Mouse (Mus musculus) gastrocnemius, adult 8-10 months (tissue): ENCODE data around the gene Etv6. TPM values are rescaled to one million over a fixed set of nuclear protein-coding genes. Genes with fewer than 3 reads are reported as not detected.

Experiments
- DNase-seq, 2 experiments: peaks; one replicate each; pipeline ENCODE4 v3.0.0; 2022; ENCODE audit warnings: low spot score in 2 of 2
- total RNA-seq, 4 experiments: library from RNA; stranded (reverse); gene quantifications; 2 replicates each; pipeline ENCODE4 v1.2.4; 2022

The Etv6 gene
- total RNA-seq, 4 experiments from 2014 or later: 5.1 to 10.3 (median 6.3) TPM

- DNase-seq: no peak
These were observed 39.5 kb downstream of the Etv6 start for GRCm38 (mm10) chr6:134075031-134075430.

DNA sequence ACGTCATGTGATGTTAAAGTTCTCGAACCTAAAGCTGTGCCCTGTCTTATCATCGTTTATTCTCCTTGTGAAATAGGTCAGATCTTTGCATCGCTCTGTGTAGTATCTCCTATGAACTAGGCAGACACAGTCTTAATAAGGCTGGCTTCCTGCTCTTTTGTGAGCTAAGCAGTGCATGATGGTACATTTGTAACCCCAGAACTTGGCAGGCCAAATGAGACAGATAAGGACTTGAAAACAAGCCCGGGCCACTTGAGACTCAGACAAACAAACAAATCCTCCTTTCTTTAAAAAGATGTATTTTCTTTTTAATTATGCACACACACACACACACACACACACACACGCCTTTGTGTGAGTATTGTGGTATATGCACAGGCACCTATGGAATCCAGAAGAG, 42.5 kb downstream of the Etv6 start:
- DNase-seq: no peak

DNA sequence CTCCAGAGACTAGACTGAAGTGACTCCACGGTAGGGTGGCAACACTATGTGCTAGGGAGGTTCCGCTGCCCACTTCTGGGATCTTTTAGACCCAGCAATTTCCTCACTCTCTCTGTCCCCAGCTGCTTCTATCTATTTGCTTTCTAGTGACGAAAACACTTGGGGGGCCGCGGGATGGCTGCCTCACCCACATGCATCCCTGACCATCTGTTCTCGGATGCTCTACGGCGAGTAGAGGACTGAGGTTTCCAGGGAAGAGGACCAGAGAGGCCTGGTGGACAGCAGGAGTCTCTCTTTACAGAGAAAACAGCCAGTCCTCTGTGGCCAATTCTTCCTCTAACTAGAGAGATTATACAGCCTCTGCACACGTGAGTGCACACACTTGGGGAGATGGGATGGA, 43.6 kb downstream of the Etv6 start:
- DNase-seq: no peak

- DNase-seq: no peak
These were observed 44.1 kb downstream of the Etv6 start for GRCm38 (mm10) chr6:134079563-134079962.

DNA sequence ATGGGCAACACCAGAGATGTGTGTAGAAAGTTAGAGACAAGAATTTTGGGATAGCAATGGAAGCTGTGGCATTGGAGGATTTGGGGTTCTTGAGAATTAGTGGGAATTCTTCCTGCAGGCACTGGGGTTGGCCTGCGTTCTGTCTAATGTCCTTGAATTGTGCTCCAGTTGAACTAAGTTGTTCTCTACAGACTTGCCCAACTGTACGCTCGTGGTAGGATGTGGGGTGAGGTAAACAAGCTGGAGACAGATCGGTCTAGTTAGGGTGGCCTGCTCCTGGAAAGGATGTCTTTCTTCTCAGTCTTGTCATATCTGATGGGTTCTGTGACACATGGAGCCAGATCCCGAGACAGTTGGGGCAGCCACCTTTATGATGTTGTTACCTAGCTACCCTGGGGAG, 45.4 kb downstream of the Etv6 start:
- no peak for DNase-seq

DNA sequence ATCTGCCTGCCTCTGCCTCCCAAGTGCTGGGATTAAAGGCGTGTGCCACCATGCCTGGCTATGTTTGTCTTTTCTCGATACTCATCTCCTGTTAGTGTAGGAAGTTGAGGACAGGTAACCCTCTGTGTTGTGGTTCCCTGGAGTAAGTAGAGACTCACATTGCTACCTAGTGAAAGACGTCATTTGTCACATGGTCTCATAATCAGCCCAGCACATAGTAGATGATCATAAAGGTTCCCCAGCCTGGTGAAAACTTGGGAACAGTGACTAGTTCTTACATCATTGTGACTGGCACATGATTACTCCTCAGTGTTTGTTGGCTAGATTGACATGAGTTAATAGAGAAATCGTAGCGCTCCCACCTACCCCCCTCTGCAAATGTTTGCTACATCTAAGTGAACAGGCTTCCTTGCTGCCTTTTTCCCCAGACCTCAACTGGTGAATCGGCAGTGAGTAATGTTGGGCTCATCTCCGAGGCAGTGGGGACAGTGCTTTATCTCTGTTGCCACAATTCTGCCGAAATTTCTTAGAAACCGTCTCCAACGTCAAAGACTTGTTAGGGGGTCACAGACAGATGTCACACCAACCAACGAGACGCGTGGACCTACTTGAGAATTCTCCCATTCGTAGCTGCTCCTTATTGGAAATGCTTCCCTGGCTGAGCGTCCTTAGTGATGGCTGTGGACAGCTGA, 46.9 kb downstream of the Etv6 start:
- no peak for DNase-seq

DNA sequence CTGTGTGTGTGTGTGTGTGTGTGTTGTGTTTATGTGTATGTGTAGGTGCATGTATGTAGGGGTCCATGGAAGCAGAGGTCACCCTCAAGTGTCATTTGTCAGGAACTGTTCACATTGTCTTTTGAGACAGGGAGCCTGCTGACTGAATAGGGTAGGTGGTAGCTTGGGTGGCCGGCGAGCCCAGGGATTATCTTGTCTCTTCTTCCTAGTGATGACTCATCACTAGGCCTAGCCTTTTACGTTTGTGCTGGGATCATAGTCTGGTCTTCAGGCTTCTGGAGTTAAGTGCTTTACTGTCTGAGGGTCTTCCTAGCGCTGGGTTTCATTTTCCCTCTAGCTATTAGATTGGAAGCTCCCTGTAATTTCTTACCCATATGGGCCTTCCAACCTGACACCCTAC, 47.9 kb downstream of the Etv6 start:
- no peak for DNase-seq

DNA sequence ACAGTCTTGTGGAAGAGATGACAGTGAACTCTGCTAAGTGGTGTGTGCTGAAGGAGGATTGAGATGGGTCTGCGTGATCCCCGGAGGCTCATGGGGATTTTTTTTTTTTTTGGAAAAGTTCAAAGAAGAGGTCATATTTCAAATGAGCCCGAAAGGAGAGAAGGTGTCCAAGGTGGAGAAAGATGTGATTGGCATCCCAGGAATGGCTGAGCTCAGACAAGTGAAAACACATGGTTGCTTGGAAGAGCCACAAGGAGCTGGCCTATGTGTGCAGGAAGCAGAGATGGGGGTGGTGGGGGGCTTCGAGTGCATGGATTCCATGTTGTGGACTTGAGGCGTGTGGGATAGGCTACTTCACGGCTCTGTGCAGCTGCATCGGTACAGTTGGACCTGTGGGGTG, 50.9 kb downstream of the Etv6 start:
- DNase-seq: no peak

DNA sequence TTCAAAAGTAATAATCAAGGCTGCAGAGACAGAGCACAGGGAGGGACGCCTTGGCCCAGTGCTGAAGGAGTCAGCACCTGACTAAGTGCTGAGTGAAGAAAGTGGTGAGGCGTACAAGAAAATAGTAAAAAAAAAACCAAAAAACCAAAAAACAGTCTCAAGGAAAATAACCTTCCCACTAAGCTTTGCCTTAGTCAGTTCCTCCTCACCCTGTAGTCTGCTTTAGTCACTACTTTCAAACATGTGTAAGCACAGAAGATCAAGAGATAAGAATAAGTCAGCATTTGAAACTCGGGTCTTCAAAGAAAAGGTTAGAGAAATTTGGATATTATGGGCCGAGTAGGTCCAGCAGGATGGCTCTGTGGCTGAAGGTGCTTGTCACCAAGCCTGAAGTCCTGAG, 52.2 kb downstream of the Etv6 start:
- no peak for DNase-seq

DNA sequence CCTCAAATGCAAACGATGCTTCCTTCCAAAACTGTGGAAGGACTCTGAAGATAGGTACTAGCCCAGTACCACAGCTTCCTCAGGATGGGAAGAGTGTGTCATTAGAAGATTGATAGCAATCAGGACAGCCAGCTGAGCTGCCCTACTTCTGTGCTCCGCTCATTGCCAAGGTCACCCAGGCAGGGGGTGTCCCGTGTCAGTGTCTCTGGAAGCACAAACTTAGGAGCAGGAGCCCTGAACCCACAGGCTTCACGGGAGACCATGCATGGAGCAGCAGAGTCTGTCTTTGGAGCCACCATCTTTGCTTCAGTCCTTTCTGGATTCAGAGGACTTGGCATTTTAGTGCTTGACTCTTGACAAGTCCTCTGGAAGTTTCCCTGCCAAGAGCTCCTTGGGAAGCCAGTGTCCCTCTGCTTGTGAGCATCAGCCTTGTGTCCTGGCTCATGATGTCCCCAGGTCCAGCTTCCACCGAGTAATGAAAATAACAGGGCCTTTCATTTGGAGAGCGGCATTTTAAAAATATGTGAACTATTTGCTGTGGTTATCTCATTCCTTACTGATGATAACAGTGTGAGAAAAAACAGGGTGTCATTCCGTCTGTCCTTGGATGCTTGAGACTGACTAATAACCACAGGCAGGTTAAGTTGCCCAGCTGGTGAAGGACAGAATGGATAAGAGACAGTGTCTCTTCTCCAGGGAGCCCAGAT, 54.3 kb downstream of the Etv6 start:
- no peak for DNase-seq

DNA sequence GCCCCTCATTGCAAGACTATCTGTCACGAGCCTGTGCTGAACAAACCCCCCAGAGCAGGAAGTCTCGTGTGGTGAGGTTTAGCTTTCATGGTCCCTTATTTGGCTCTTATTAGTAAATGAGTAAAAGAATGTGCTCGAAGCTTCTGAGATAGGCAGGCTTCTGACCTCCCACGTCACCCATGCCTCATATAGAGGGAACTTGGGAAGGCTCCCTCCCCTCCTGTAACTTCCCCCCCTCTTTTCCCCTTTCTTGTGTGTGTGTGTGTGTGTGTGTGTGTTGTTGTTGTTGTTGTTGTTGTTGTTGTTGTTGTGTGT, 54.8 kb downstream of the Etv6 start:
- no peak for DNase-seq

- DNase-seq: no peak
These were observed 55.4 kb downstream of the Etv6 start for GRCm38 (mm10) chr6:134090875-134091274.

GRCm38 (mm10) chr6:134091398-134091801, 55.9 kb downstream of the Etv6 start:
- no peak for DNase-seq

DNA sequence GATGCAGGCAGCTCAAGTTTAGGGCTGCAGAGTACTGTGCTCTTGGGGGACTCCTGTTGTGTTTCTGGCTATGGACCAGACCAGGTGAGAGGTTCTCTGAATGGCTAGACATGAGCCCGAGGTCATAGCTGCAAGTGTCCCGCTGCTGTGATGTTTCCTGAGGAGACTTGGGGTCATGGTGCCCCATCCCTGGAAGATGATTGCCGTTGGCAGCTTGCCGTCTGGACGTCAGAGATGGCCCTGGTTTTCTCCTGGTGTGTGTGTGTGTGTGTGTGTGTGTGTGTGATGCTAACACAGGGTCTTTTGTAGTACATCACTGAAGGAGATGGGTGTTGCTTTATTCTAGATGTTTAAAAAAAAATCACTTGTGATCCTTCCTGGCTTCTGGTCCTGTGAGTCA, 58.6 kb downstream of the Etv6 start:
- no peak for DNase-seq

GRCm38 (mm10) chr6:134094620-134095019, 59.1 kb downstream of the Etv6 start:
- no peak for DNase-seq

- no peak for DNase-seq
These were observed 60.1 kb downstream of the Etv6 start for GRCm38 (mm10) chr6:134095582-134095981.

DNA sequence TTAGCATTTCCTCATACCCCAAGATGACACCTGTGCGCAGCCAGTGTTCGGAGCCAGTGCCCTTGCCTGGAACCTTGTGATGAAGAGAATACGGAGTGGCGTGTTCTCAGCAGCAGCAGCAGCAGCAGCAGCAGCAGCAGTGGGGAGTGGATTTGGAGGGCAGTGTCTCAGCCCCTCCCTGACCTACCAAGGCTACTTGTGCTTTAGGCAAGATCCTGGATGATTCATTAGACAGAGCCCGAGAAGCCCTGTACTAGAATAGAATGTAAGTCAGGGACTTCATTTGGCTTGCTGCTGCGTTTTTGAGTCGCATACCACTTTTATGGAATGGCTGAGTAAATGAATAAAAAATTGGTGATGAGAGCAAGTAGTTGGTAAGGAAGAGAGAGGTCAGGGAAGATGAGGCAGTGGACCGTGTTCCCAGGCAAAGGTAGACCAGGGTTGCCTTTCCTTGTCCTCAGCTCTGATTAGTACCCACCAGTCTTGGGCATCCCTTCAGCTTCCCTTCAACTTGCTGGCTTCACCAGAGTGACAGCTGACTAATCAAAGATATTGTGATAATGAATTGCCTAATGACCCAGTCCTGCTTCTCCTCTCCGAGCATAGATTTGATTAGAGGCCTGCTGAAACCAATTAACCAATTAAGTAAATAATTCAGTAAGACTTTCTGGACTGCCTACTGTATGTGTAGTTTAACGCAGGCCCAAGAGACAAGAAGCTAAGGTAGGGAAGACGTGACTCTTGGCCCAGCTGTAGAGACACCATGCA, 64.7 kb downstream of the Etv6 start:
- DNase-seq: no peak

DNA sequence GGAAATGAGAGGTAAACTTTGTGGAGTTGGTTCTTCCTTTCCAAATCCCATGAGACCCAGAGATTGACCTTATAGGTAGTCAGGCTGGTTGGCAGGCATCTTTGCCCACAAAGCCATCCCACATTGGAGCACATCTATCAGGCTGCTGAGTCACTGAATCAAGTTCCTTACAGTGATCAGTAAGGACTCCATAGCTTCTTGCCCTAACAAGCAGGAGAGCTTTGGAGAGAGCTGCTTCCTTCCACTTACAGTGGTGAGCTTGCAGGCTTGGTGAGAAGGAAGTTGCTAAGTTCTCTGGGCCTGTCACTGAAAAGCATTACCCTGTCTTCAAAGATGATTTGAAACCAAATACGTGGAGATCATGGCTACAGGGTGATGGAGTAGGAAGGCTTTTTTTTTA, 66.9 kb downstream of the Etv6 start:
- no peak for DNase-seq

DNA sequence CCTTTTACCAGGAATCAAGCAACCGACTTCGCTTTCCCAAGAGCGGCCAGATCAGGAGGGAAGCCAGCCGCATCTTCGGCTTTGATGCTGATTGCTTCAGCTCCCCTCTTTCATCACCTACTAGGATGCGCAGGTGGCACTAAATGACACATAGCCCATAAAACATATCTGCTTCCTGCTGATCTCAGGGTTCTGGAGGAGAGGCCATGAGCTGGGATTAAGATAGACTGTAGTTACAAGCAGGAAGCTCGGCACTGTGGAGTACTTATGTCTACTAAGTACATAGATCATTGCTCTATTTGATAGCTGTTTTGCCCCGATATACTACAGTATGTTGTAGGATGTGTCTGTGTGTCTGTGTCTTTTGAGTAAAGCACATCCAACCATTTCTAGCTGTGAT, 68.0 kb downstream of the Etv6 start:
- no peak for DNase-seq

- DNase-seq: no peak
These were observed 70.2 kb downstream of the Etv6 start for GRCm38 (mm10) chr6:134105514-134106201.

DNA sequence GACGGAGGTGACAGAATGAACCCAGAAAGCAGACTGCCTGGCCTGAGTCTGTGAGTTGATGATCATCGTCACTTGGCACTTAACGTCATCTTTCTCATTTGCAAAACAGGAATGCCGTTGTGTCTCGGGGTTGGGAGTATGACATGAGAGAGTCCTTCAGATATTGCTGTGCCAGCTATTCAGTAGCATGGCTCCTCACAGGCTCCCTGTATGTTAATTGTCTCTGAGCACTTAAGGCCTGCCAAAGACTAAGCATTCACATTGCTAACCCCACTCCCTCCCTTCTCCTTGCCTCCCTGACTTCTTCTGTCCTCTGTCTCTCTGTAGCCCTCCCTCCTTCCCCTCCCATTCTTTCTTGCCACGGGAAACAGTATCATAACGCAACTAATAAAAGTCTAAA, 72.2 kb downstream of the Etv6 start:
- DNase-seq: no peak

DNA sequence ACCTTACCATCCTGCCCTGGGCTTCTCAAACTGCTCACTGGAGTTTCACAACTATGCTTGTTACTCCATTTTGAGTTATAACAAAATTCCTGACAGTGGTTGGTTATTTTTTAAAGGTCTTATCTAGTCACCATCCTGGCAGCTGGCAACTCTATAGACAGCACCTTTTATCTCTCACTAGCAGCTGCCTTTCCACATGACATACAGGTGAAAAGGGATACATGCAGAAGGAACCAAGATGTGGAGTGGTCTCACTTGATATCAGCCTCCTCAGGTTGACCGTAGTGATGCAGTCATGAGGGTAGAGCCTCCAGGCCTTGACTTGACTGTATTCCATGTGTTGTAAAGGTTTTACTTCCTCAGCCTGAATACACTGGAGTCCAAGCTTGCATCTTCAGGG, 74.2 kb downstream of the Etv6 start:
- no peak for DNase-seq
